ENCODE assay signal across 23 mouse cellular contexts in the genomic region with DNA sequence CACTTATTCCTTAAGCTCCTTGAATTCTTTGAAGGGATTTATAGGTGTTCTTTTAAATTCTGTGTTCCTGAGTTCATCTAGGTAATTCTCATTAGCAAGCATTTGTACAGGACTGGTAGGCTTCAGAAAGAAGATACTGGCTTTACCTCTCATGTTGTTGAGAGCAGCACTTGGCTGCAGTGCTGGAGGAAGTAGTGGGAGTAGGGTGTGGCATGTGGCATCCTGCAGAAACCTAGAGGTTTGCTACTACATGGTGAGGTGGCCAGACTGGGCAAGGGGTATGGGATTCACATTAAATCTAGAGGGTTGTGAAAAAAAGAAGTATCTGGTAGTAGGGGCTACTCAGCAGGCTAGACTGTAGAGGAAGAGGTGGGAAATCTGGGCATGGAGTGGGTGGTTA. TPM values are rescaled to one million over a fixed set of nuclear protein-coding genes. Genes with fewer than 3 reads are reported as not detected.
A peak's percentile ranks its signal among the peaks of the same experiment; 100 is the strongest.
DNase-seq lines count a peak whose midpoint lies in the region; ATAC-seq lines count a peak whose summit lies in the region.
"Had no signal": no experiment of that assay in that cellular context is flagged by ENCODE, and none has a peak within 500 bp of the region (broad histone marks: within the 10 kb centered on the region; RNA-seq: fewer than 3 reads in every experiment).

No protein-coding gene starts in this region.

- no peaks in the 10 kb centered on the region for H3K27me3 ChIP-seq in midbrain, embryonic 13.5 days
- H3K27me3 ChIP-seq in forebrain, embryonic 16.5 days (replicated peaks; ENCODE audit: control insufficient read depth, insufficient read depth, low read length): no peaks in the 10 kb centered on the region
- H3K27me3 ChIP-seq: embryonic facial prominence, embryonic 12.5 days; forebrain, embryonic 13.5 days; forebrain, embryonic 15.5 days had no signal

- no peaks in the 10 kb centered on the region for H3K4me1 ChIP-seq in midbrain, embryonic 13.5 days (replicated peaks)
- no peaks in the 10 kb centered on the region for H3K4me1 ChIP-seq in forebrain, embryonic 16.5 days (replicated peaks; ENCODE audit: control insufficient read depth, insufficient read depth, low read length)
- H3K4me1 ChIP-seq: embryonic facial prominence, embryonic 10.5 days; embryonic facial prominence, embryonic 12.5 days; forebrain, embryonic 13.5 days; forebrain, embryonic 15.5 days had no signal

- peak; percentile 91 for DNase-seq in 416B (ENCODE audit: low read depth)
- peak; percentile 42 for DNase-seq in CD4-positive helper T cell, adult 2 months (ENCODE audit: low read depth, low spot score)
- DNase-seq in induced T-regulatory cell, adult 2 months (ENCODE audit: low read depth): peak; percentile 68
- no peak for DNase-seq in frontal cortex, postnatal 10 days (ENCODE audit: low spot score in 2 of 2)
- DNase-seq in lung, postnatal 4 days: no peak
- DNase-seq: adrenal gland, adult 8-10 months; adrenal gland, postnatal 14 days; adrenal gland, postnatal 36 days; B cell, adult 2 months; cerebellum, adult 11-12 months; cerebellum, adult 2 months; cerebellum, adult 9-10 months; cerebellum, postnatal 10 days; cerebellum, postnatal 25 days had no signal

- H3K4me2 ChIP-seq in midbrain, embryonic 13.5 days (replicated peaks): no peak overlapping the region
- no peak overlapping the region for H3K4me2 ChIP-seq in forebrain, embryonic 16.5 days (ENCODE audit: low read length)
- H3K4me2 ChIP-seq: embryonic facial prominence, embryonic 12.5 days; forebrain, embryonic 13.5 days; forebrain, embryonic 15.5 days had no signal

- no peaks in the 10 kb centered on the region for H3K36me3 ChIP-seq in midbrain, embryonic 13.5 days
- no peaks in the 10 kb centered on the region for H3K36me3 ChIP-seq in forebrain, embryonic 16.5 days (ENCODE audit: control insufficient read depth, insufficient read depth)
- H3K36me3 ChIP-seq: embryonic facial prominence, embryonic 10.5 days; embryonic facial prominence, embryonic 12.5 days; forebrain, embryonic 15.5 days had no signal

- H3K27ac ChIP-seq in midbrain, embryonic 13.5 days: no peak overlapping the region
- H3K27ac ChIP-seq in forebrain, embryonic 16.5 days (ENCODE audit: low read length): no peak overlapping the region
- H3K27ac ChIP-seq: embryonic facial prominence, embryonic 10.5 days; embryonic facial prominence, embryonic 12.5 days; forebrain, embryonic 13.5 days; forebrain, embryonic 15.5 days had no signal

- no peak overlapping the region for H3K9ac ChIP-seq in midbrain, embryonic 13.5 days (replicated peaks)
- no peak overlapping the region for H3K9ac ChIP-seq in forebrain, embryonic 16.5 days (replicated peaks; ENCODE audit: low read depth, low read length)
- H3K9ac ChIP-seq: embryonic facial prominence, embryonic 12.5 days; forebrain, embryonic 13.5 days; forebrain, embryonic 15.5 days had no signal

- H3K9me3 ChIP-seq in midbrain, embryonic 13.5 days: no peaks in the 10 kb centered on the region
- H3K9me3 ChIP-seq in forebrain, embryonic 16.5 days (ENCODE audit: control insufficient read depth, low read length): no peaks in the 10 kb centered on the region
- H3K9me3 ChIP-seq: embryonic facial prominence, embryonic 10.5 days; embryonic facial prominence, embryonic 12.5 days; forebrain, embryonic 13.5 days; forebrain, embryonic 15.5 days had no signal

- no peak overlapping the region for H3K4me3 ChIP-seq in midbrain, embryonic 13.5 days (replicated peaks)
- H3K4me3 ChIP-seq in forebrain, embryonic 16.5 days (replicated peaks; ENCODE audit: low read length): no peak overlapping the region
- H3K4me3 ChIP-seq: embryonic facial prominence, embryonic 10.5 days; embryonic facial prominence, embryonic 12.5 days; forebrain, embryonic 13.5 days; forebrain, embryonic 15.5 days had no signal

- peak; percentile 24 for ATAC-seq in CD4-positive, CD25-positive, alpha-beta regulatory T cell, adult 4 months
- no peak for ATAC-seq in midbrain, embryonic 13.5 days
- no peak for ATAC-seq in forebrain, embryonic 16.5 days
- ATAC-seq: forebrain, embryonic 13.5 days; forebrain, embryonic 15.5 days had no signal

RNA-seq across cellular contexts. Expression of gene Gzmb, which starts 31.1 kb away (rescaled TPM):
- polyA plus RNA-seq in CD4-positive, CD25-positive, alpha-beta regulatory T cell, adult 4 months (2017; shearing (Covaris generic)): 10 to 100 TPM; 32.6 to 34.9 TPM
- not detected in 2 replicates for polyA plus RNA-seq in midbrain, embryonic 13.5 days (2015; fragmentation: Nextera tagmentation; extraction: Ambion mirVana)
- not detected in 2 replicates for polyA plus RNA-seq in forebrain, embryonic 16.5 days (2015; fragmentation: Nextera tagmentation; extraction: Ambion mirVana)
- polyA plus RNA-seq: cerebellum, adult 2 months; cortical plate, adult 2 months; embryonic facial prominence, embryonic 10.5 days; forebrain, embryonic 11.5 days; forebrain, embryonic 13.5 days; forebrain, embryonic 15.5 days had no signal

RNA-seq across cellular contexts. Expression of gene Gzmc, which starts 58.7 kb away (rescaled TPM):
- polyA plus RNA-seq in CD4-positive, CD25-positive, alpha-beta regulatory T cell, adult 4 months (2017; shearing (Covaris generic)): 1 to 10 TPM; 6.5 to 9.5 TPM
- not detected in 2 replicates for polyA plus RNA-seq in midbrain, embryonic 13.5 days (2015; fragmentation: Nextera tagmentation; extraction: Ambion mirVana)
- not detected in 2 replicates for polyA plus RNA-seq in forebrain, embryonic 16.5 days (2015; fragmentation: Nextera tagmentation; extraction: Ambion mirVana)
- polyA plus RNA-seq: cerebellum, adult 2 months; cortical plate, adult 2 months; embryonic facial prominence, embryonic 12.5 days; forebrain, embryonic 11.5 days; forebrain, embryonic 13.5 days; forebrain, embryonic 15.5 days had no signal

Comparison
In these comparisons a context has a peak if more than half of its experiments do, and no peak if none do; other contexts are left out.
1. DNase-seq: peak in 416B (single experiment), CD4-positive helper T cell, adult 2 months (single experiment) and induced T-regulatory cell, adult 2 months (single experiment); none in frontal cortex, postnatal 10 days (0 of 2) and lung, postnatal 4 days (0 of 2).
2. RNA of gene Gzmb, which starts 31.1 kb away (polyA plus RNA-seq): 32.6 to 34.9 TPM in CD4-positive, CD25-positive, alpha-beta regulatory T cell, adult 4 months; not detected in midbrain, embryonic 13.5 days and not detected in forebrain, embryonic 16.5 days; every median in the first group is over 10 times any median in the second.